10 mouse cellular contexts compared by ENCODE assay signal in the genomic region with DNA sequence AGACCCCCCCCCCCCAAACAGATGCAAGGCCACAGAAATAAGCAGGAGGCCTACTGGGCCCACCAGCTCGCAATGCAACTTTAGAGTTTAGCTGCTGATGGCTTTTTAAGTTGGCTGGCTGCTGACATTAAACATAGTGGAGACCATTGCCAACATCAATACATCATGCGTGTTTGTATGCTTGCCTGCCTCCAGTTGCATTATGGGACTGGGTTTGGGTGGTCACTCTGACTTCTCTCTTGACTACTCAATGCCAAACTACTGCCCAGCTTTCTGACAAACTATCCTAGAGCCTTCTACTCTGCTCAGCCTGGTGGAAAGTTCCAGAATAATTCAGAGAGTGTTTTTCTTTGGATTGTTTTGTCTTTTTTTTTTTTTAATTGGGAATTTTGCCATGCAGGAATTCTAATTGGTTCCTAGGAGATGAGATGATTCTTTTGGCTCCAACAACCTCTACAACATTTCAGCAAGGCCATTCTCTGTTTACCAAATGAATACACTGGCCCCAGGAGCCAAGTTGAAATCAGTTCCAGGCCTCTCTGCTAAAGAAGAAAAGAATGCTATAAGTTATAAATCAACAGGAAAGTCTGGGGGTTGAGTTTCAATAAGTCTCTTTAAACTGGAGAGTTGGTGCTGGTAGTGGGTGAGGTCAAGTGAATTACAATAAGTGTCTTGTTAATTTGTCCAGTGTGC.
DNase-seq lines count a peak whose midpoint lies in the region; ATAC-seq and TF ChIP-seq lines count a peak whose summit lies in the region.
"Had no signal": no experiment of that assay in that cellular context is flagged by ENCODE, and none has a peak within 500 bp of the region (broad histone marks: within the 10 kb centered on the region; RNA-seq: fewer than 3 reads in every experiment).

No protein-coding gene starts in this region.

- H3K4me1 ChIP-seq in kidney, postnatal 0 days (replicated peaks; ENCODE audit: insufficient read depth, low read length), result peaks cover 14% of the 10 kb centered on the region

- DNase-seq in kidney, adult 9 months, result peak; percentile 34
- DNase-seq in kidney, adult 18-20 months, result no peak
- peak; percentile 17 for DNase-seq in ovary, adult 18-20 months (ENCODE audit: low spot score)
- DNase-seq in ovary, postnatal 10 days (ENCODE audit: low spot score), result no peak
- DNase-seq in kidney, postnatal 0 days (ENCODE audit: low spot score), result peak; percentile 61
- DNase-seq in heart, postnatal 14 days, result no peak
- DNase-seq in layer of hippocampus, adult 9-10 months (ENCODE audit: low spot score), result no peak
- DNase-seq: adrenal gland, postnatal 25 days; cerebellum, adult 9-10 months had no signal

- H3K27ac ChIP-seq in kidney, postnatal 0 days, result peak overlapping the region; percentile 62

- no peaks in the 10 kb centered on the region for H3K27me3 ChIP-seq in kidney, postnatal 0 days (ENCODE audit: insufficient read depth, low read length)
- H3K27me3 ChIP-seq: midbrain, embryonic 15.5 days had no signal

- H3K36me3 ChIP-seq in kidney, postnatal 0 days (ENCODE audit: insufficient read depth, low read length), result no peaks in the 10 kb centered on the region
- H3K36me3 ChIP-seq: midbrain, embryonic 15.5 days had no signal

- no peak overlapping the region for H3K9ac ChIP-seq in kidney, postnatal 0 days (ENCODE audit: low read depth, low read length)
- H3K9ac ChIP-seq: midbrain, embryonic 15.5 days had no signal

- no peak for TF ChIP-seq CTCF in kidney, postnatal 0 days (IDR thresholded peaks at IDR 0.05; ENCODE audit: low read depth)

- no peak overlapping the region for H3K4me3 ChIP-seq in kidney, postnatal 0 days (replicated peaks; ENCODE audit: low read depth, low read length)
- H3K4me3 ChIP-seq: midbrain, embryonic 15.5 days had no signal

- 47% methylated on average over 2 of the region's 2 CpGs for WGBS in kidney, postnatal 0 days

- ATAC-seq in kidney, postnatal 0 days (replicated peaks; ENCODE audit: low FRiP score, low read depth), result no peak

- H3K4me2 ChIP-seq in kidney, postnatal 0 days (ENCODE audit: low read length), result no peak overlapping the region
- H3K4me2 ChIP-seq: midbrain, embryonic 15.5 days had no signal

- no peaks in the 10 kb centered on the region for H3K9me3 ChIP-seq in kidney, postnatal 0 days (replicated peaks; ENCODE audit: low read length)
- H3K9me3 ChIP-seq: midbrain, embryonic 15.5 days had no signal

- intact Hi-C loops in heart, postnatal 14 days (cut with DNase I), result no loop called here

Comparison
In these comparisons a context has a peak if more than half of its experiments do, and no peak if none do; other contexts are left out.
1. DNase-seq: peak in kidney, adult 9 months (single experiment), ovary, adult 18-20 months (single experiment) and kidney, postnatal 0 days (single experiment); none in kidney, adult 18-20 months (single experiment), ovary, postnatal 10 days (single experiment), heart, postnatal 14 days (0 of 2) and layer of hippocampus, adult 9-10 months (single experiment).